Mouse (Mus musculus): ENCODE data around the gene Nudt7. TPM values are rescaled to one million over a fixed set of nuclear protein-coding genes. Genes with fewer than 3 reads are reported as not detected.

The Nudt7 gene
- total and polyA plus RNA-seq, 3 experiments: not detected

DNA sequence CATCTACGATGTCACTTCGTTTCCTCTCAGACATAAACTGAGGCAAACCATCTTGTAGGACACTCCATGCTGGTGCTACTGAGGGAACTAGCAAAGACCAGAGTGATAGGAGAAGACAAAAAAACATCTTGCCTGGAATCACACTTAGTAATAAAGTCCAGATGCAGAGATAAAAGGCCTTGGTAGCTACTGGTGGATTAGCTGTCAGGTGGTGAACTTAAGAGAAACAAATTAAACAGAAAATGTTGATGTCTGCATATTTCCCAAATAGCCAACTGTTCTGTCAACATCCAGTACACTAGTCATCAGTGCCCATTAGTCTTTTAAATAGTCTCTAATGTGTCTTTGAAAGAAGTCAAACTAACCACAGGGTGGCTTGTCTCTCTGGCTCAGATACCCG lies 40.0 kb upstream of the Nudt7 start:
- Histone ChIP-seq H3K79me2 (ENCODE audit: control insufficient read depth, insufficient read depth, low read length, poor library complexity) (no peaks in the 10 kb centered on the region), H3K27me3 (ENCODE audit: control insufficient read depth in 1 of 2, insufficient read depth in 2 of 2, low read length in 2 of 2) (no peaks in the 10 kb centered on the region), H3K9me3 (replicated peaks; ENCODE audit: insufficient read depth, low read length) (no peaks in the 10 kb centered on the region), H3K36me3 (ENCODE audit: control insufficient read depth in 1 of 2, insufficient read depth in 2 of 2, low read length in 2 of 2) (no peaks in the 10 kb centered on the region), H3K4me1 (ENCODE audit: control insufficient read depth in 1 of 2, insufficient read depth in 2 of 2, low read length in 2 of 2) (no peaks in the 10 kb centered on the region), H3K9ac (ENCODE audit: control insufficient read depth, low read depth, low read length, poor library complexity, severe bottlenecking) (no peak overlapping the region), H3K27ac (ENCODE audit: control insufficient read depth, low read depth, low read length) (no peak overlapping the region), H3K4me3 (ENCODE audit: control insufficient read depth in 1 of 2, insufficient read depth in 1 of 2, low read depth in 2 of 2, low read length in 2 of 2) (no peak overlapping the region)
- no peak for DNase-seq (ENCODE audit: low read depth, low spot score)
- TF ChIP-seq ZC3H11A (IDR thresholded peaks at IDR 0.05; ENCODE audit: low read depth, low read length) (no peak), UBTF (IDR thresholded peaks at IDR 0.05; ENCODE audit: borderline replicate concordance, insufficient read depth, low read depth, low read length) (no peak), ZKSCAN1 (IDR thresholded peaks at IDR 0.05; ENCODE audit: low read depth, low read length) (no peak)

GRCm38 (mm10) chr8:114094526-114094925 lies 38.8 kb upstream of the Nudt7 start:
- Histone ChIP-seq H3K79me2 (ENCODE audit: control insufficient read depth, insufficient read depth, low read length, poor library complexity) (no peaks in the 10 kb centered on the region), H3K36me3 (ENCODE audit: control insufficient read depth in 1 of 2, insufficient read depth in 2 of 2, low read length in 2 of 2) (no peaks in the 10 kb centered on the region), H3K9ac (ENCODE audit: control insufficient read depth, low read depth, low read length, poor library complexity, severe bottlenecking) (no peak overlapping the region), H3K4me1 (ENCODE audit: control insufficient read depth in 1 of 2, insufficient read depth in 2 of 2, low read length in 2 of 2) (no peaks in the 10 kb centered on the region), H3K9me3 (replicated peaks; ENCODE audit: insufficient read depth, low read length) (no peaks in the 10 kb centered on the region), H3K27ac (ENCODE audit: control insufficient read depth, low read depth, low read length) (no peak overlapping the region), H3K4me3 (ENCODE audit: control insufficient read depth in 1 of 2, insufficient read depth in 1 of 2, low read depth in 2 of 2, low read length in 2 of 2) (no peak overlapping the region), H3K27me3 (ENCODE audit: control insufficient read depth in 1 of 2, insufficient read depth in 2 of 2, low read length in 2 of 2) (no peaks in the 10 kb centered on the region)
- DNase-seq (ENCODE audit: low read depth, low spot score): no peak
- TF ChIP-seq CHD2 (IDR thresholded peaks at IDR 0.05; ENCODE audit: low read length) (no peak), ZMIZ1 (IDR thresholded peaks at IDR 0.05; ENCODE audit: low read depth, low read length) (no peak), SIN3A (IDR thresholded peaks at IDR 0.05; ENCODE audit: low read length) (no peak), CTCF (IDR thresholded peaks at IDR 0.05 in 2 of 3, conservative IDR thresholded peaks at IDR 0.05 in 1 of 3; ENCODE audit: control insufficient read depth in 1 of 3, insufficient read depth in 1 of 3, low read depth in 2 of 3, low read length in 3 of 3, poor library complexity in 1 of 3, severe bottlenecking in 1 of 3) (no peak)

- TF ChIP-seq MAX (IDR thresholded peaks at IDR 0.05; ENCODE audit: low read length): no peak
- TF ChIP-seq CHD1 (IDR thresholded peaks at IDR 0.05; ENCODE audit: low read depth, low read length): no peak
- no peak for TF ChIP-seq GABPA (IDR thresholded peaks at IDR 0.05; ENCODE audit: low read depth, low read length)
- TF ChIP-seq ELF1 (IDR thresholded peaks at IDR 0.05; ENCODE audit: low read depth, low read length): no peak
- no peak for TF ChIP-seq SIN3A (IDR thresholded peaks at IDR 0.05; ENCODE audit: low read length)
- no peak for TF ChIP-seq BHLHE40 (IDR thresholded peaks at IDR 0.05; ENCODE audit: borderline replicate concordance, low read depth, low read length)
- no peak for TF ChIP-seq EP300 (IDR thresholded peaks at IDR 0.05; ENCODE audit: low read depth in 1 of 2, low read length in 2 of 2)
- no peak for TF ChIP-seq TCF12 (IDR thresholded peaks at IDR 0.05; ENCODE audit: low read depth, low read length)
- no peak for TF ChIP-seq CHD2 (IDR thresholded peaks at IDR 0.05; ENCODE audit: low read length)
- TF ChIP-seq RAD21 (IDR thresholded peaks at IDR 0.05; ENCODE audit: low read depth, low read length): no peak
- TF ChIP-seq MXI1 (IDR thresholded peaks at IDR 0.05; ENCODE audit: low read depth, low read length): no peak
- no peak for TF ChIP-seq ZMIZ1 (IDR thresholded peaks at IDR 0.05; ENCODE audit: low read depth, low read length)
- no peak for TF ChIP-seq ZKSCAN1 (IDR thresholded peaks at IDR 0.05; ENCODE audit: low read depth, low read length)
- no peak for TF ChIP-seq MEF2A (IDR thresholded peaks at IDR 0.05; ENCODE audit: extremely low read depth, insufficient replicate concordance, low read depth, low read length, poor library complexity, severe bottlenecking)
- no peak for TF ChIP-seq KAT2A (conservative IDR thresholded peaks at IDR 0.05; ENCODE audit: low read depth, low read length)
- TF ChIP-seq POLR2AphosphoS2 (IDR thresholded peaks at IDR 0.05; ENCODE audit: low read length): no peak
- TF ChIP-seq ZC3H11A (IDR thresholded peaks at IDR 0.05; ENCODE audit: low read depth, low read length): no peak
- H3K27me3 ChIP-seq (ENCODE audit: control insufficient read depth in 1 of 2, insufficient read depth in 2 of 2, low read length in 2 of 2): no peaks in the 10 kb centered on the region
- H3K9me3 ChIP-seq (replicated peaks; ENCODE audit: insufficient read depth, low read length): no peaks in the 10 kb centered on the region
- no peak for DNase-seq (ENCODE audit: low read depth, low spot score)
- no peak overlapping the region for H3K27ac ChIP-seq (ENCODE audit: control insufficient read depth, low read depth, low read length)
- no peak overlapping the region for H3K9ac ChIP-seq (ENCODE audit: control insufficient read depth, low read depth, low read length, poor library complexity, severe bottlenecking)
- no peaks in the 10 kb centered on the region for H3K79me2 ChIP-seq (ENCODE audit: control insufficient read depth, insufficient read depth, low read length, poor library complexity)
- H3K4me1 ChIP-seq (ENCODE audit: control insufficient read depth in 1 of 2, insufficient read depth in 2 of 2, low read length in 2 of 2): no peaks in the 10 kb centered on the region
- H3K36me3 ChIP-seq (ENCODE audit: control insufficient read depth in 1 of 2, insufficient read depth in 2 of 2, low read length in 2 of 2): no peaks in the 10 kb centered on the region
- H3K4me3 ChIP-seq (ENCODE audit: control insufficient read depth in 1 of 2, insufficient read depth in 1 of 2, low read depth in 2 of 2, low read length in 2 of 2): no peak overlapping the region
Measured at GRCm38 (mm10) chr8:114100561-114101206, 32.7 kb upstream of the Nudt7 start.
